Mouse (Mus musculus) kidney, adult 8-10 months (tissue): ENCODE results near the gene Adsl.

Experiments
- DNase-seq, 2 experiments: peaks; one replicate each; pipeline ENCODE4 v3.0.0; 2022

Adsl gene

DNA sequence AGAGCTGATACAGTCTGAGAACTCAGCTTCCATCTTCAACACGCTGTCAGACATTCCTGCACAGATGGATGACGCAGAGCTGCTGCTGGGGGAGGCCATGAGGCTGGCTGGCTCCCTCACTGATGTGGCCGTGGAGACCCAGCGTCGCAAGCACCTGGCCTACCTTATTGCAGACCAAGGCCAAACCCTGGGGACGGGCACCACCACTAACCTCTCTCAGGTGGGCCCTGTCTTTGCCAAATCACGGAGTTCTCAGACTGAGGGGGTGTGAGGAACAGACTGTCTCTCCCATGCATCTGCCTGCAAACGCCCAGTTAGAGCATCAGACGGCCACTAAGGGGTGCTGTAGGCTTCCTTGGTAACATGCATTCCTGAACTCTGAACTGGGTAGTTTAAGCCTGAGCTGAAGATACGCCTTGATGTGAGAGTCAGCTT is 60.4 kb downstream of the Adsl start:
- DNase-seq: no peak

- DNase-seq: no peak
Observed at GRCm38 (mm10) chr15:81010114-81010513, 61.8 kb downstream of the Adsl start.

DNA sequence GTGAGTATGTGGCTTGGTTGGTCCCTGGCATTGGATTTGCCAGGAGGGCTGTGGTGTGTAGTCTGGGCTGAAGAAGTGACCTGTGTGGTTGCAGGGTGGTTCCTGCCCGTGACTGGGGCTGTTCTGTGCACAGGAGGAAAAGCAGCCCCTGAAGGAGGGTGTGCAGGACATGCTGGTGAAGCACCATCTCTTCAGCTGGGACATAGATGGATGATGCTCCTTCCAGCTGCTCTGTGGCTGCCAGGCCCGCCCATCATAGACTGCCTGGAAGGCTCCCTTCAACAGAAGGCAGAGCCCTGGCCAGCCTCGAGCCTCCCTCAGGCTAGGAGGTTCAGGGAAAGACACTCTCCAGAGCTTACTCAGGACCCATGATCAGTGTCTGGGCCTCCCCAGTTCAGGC is 63.2 kb downstream of the Adsl start:
- no peak for DNase-seq

DNA sequence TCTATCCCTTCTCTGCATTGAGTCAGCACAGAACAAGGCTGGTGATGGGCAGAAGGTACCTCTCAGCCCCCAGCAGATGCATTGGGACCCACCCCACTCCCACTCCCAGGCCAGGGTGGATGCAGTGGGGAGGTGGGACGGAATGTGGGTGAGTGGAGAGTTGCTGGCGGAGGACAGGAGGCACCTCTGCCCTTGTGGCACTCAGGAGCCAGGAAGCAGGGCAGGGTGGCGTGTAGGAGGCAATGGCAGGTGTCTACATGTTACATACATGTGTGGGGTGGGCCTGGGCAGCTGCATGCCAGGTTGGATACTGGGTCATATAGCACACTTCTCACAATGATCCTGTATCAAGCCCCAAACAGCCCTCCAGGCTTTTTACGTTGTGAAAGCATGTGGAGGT is 64.1 kb downstream of the Adsl start:
- no peak for DNase-seq

DNA sequence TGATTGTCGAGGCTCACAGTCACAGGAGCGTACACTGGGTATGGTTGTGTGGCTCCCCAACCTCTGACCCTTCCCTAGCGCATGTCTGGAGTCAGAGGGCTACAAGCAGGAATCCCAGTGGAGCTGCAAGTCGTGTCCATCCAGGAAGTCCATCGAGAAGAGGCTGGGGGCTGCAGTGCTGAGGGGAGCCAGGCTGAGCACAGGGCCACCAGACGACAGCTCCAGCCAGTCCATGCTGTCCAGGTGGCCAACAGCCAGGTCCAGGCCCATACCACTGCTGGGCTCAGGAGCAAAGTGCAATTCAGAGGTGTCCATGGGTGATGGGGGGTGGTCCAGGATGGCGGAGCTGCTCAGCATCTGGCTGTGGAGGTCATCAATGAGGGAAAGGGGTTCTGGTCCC is 64.9 kb downstream of the Adsl start:
- no peak for DNase-seq

- no peak for DNase-seq
Observed at GRCm38 (mm10) chr15:81015068-81015744, 66.9 kb downstream of the Adsl start.

- no peak for DNase-seq
Observed at GRCm38 (mm10) chr15:81016488-81016887, 68.2 kb downstream of the Adsl start.

DNA sequence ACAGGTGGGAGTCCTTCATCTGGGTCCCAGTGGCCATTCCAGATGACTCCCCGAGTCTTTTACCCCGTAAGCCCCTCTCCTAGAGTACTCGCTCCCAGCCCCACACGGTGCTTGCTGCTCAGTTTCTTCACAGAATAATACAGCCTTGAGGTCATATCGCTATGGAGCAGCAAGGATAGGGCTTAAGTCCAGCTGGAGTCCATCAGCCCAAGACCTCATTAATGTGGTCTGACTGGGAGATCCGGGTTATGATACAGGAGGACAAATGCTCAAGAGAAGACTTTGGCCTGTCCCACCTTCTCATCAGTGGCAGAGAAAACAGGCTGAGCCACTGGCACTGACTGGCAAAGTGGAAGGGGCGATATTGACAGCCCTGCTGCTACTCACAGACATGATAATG is 69.0 kb downstream of the Adsl start:
- DNase-seq: no peak
